Mouse (Mus musculus) heart, postnatal 25 days (tissue): ENCODE measurements around the gene Olfr476. TPM values are rescaled to one million over a fixed set of nuclear protein-coding genes. Genes with fewer than 3 reads are reported as not detected.
"Not testable (repeated sequence)": the region's sequence is repeated elsewhere in the genome, so short reads cannot be mapped to it uniquely, and the experiment has no call there.

Source experiments
- DNase-seq: peaks from one replicate; pipeline ENCODE4 v3.0.0; 2022; ENCODE audit warnings: low spot score
- intact Hi-C: fragments of 180-260 bp; cut with DNase I; formaldehyde crosslinking; loops from one replicate; pipeline ENCODE4 v1.15.1; 2025
- total RNA-seq, 2 experiments: library from RNA; stranded (reverse); gene quantifications; 2 replicates each; pipeline ENCODE4 v1.2.3; 2021

Olfr476 gene
- not detected for total RNA-seq

DNA sequence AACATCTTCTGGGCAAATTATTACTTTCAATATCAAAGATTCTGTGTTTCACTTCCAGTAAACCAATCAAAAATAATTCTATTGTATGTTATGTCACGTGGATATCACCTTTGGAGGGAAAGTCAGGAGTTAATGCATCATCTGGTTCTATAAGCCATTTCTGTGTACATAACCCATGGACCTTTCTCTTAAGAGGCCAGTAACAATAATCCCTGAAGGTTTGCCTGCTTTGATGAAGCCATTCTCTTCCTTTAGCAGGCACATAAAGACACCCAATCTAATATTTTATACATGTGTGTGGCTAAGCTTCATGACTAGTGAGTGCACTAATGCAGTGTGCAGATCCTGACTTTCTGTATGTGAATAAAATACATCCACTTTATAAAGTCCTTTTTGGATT lies at the start of gene Olfr476:
Gene Olfr476, plus strand, starts transcription at position 301 of the 400 bp plus-strand sequence.
- intact Hi-C loops, result no loop called here
- DNase-seq, result no peak

GRCm38 (mm10) chr7:107930146-107930545 lies 34.5 kb upstream of the Olfr476 start, which contains the start of gene Olfr473:
Gene Olfr473 (plus strand): TSS chr7:107930446.
- intact Hi-C loops, result no loop called here
- no peak for DNase-seq

GRCm38 (mm10) chr7:107952539-107952938 lies 12.1 kb upstream of the Olfr476 start:
- DNase-seq, intact Hi-C loops: not testable (repeated sequence)

- DNase-seq, result no peak
- intact Hi-C loops, result no loop called here
These were observed 10.3 kb upstream of the Olfr476 start, which contains the start of gene Olfr474 for GRCm38 (mm10) chr7:107954343-107954742. Gene Olfr474 (plus strand): TSS chr7:107954643.

DNA sequence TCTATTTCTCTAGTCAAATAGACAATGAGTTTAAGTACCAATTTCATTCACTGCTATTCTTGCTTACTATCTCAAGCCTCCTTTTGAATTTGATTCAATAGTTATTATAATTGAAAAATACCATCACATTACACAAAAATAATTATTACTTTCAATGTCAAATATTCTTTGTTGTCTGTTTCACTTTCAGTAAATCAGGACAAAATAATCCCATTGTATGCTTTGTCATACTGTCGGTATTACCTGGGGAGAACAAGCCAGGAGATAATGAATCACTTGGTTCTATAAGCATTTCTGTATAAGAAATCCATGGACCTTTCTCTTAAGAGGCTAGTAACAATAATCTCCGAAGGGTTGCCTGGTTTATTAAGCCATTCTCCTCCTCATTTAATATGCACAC lies 21.8 kb downstream of the Olfr476 start, which contains the start of gene Olfr477:
Gene Olfr477, plus strand, starts transcription at position 301 of the 400 bp plus-strand sequence.
- no peak for DNase-seq
- intact Hi-C loops, result no loop called here

GRCm38 (mm10) chr7:108014256-108014655 lies 49.7 kb downstream of the Olfr476 start:
- intact Hi-C loops, DNase-seq: not testable (repeated sequence)

Other genes starting within 250 kb of the Olfr476 start
- not detected for gene Cyb5r2, start 206.8 kb upstream of the Olfr476 start, total RNA-seq
- not detected for gene Ovch2, start 163.6 kb upstream of the Olfr476 start, total RNA-seq
- gene Olfr467, start 152.5 kb upstream of the Olfr476 start, total RNA-seq, result not detected
- gene Olfr469, start 139.3 kb upstream of the Olfr476 start, total RNA-seq, result not detected
- not detected for gene Olfr470, start 117.3 kb upstream of the Olfr476 start, total RNA-seq
- gene Olfr472, start 66.9 kb upstream of the Olfr476 start, total RNA-seq, result not detected
- gene Olfr473, start 34.4 kb upstream of the Olfr476 start, total RNA-seq, result not detected
- not detected for gene Olfr474, start 10.2 kb upstream of the Olfr476 start, total RNA-seq
- gene Olfr477, start 21.9 kb downstream of the Olfr476 start, total RNA-seq, result not detected
- gene Olfr478, start 69.2 kb downstream of the Olfr476 start, total RNA-seq, result not detected
- gene Olfr479, start 85.9 kb downstream of the Olfr476 start, total RNA-seq, result not detected
- not detected for gene Olfr480, start 102.5 kb downstream of the Olfr476 start, total RNA-seq
- not detected for gene Olfr481, start 115.1 kb downstream of the Olfr476 start, total RNA-seq
- under 1 TPM; 0.59 to 0.94 TPM for gene Olfr482, start 132.8 kb downstream of the Olfr476 start, total RNA-seq
- gene Olfr483, start 136.0 kb downstream of the Olfr476 start, total RNA-seq, result not detected
- not detected for gene Olfr484, start 162.6 kb downstream of the Olfr476 start, total RNA-seq
- not detected for gene Olfr485, start 195.1 kb downstream of the Olfr476 start, total RNA-seq
- not detected for gene Olfr486, start 207.9 kb downstream of the Olfr476 start, total RNA-seq
- gene Olfr487, start 249.8 kb downstream of the Olfr476 start, total RNA-seq, result not detected